Mouse (Mus musculus): ENCODE data around the gene Coq8a.

GRCm38 (mm10) chr1:180116525-180116924 is 82.9 kb downstream of the Coq8a start:
- no peak for TF ChIP-seq POLR2A (IDR thresholded peaks at IDR 0.05; ENCODE audit: borderline replicate concordance, insufficient read depth, low read length)
- peak; percentile 56; the same call in 1 of the 2 replicates for TF ChIP-seq CTCF (IDR thresholded peaks at IDR 0.05; ENCODE audit: borderline replicate concordance, insufficient read depth, low read depth, low read length)
